Mouse (Mus musculus) left cerebral cortex, adult 2 months (tissue): ENCODE measurements at regions not wholly inside any gene's neighbourhood (a gene's known extent, or its start where the extent isn't known, plus 50 kb on each side); places are given as distances from the start of the nearest gene placed in this dataset.
"Not testable (repeated sequence)": the region's sequence is repeated elsewhere in the genome, so short reads cannot be mapped to it uniquely, and the experiment has no call there.

ENCODE experiments used
- DNase-seq, 2 experiments: peaks; one replicate each; pipeline ENCODE4 v3.0.0; 2021 to 2022; ENCODE audit warnings: low spot score in 2 of 2, mixed read lengths in 1 of 2; ENCODE audit errors: extremely low spot score in 1 of 2
- H3K27ac ChIP-seq: fragments of 200-600 bp; 2 replicates; pipeline ENCODE4 v1.8.1; 2022
- H3K4me3 ChIP-seq: fragments of 200-600 bp; 2 replicates; pipeline ENCODE4 v1.8.1; 2022
- CTCF ChIP-seq: fragments of 200-600 bp; IDR thresholded peaks from 2 replicates; pipeline ENCODE4 v1.8.1; 2022; ENCODE audit warnings: antibody characterized with exemption, mild to moderate bottlenecking, moderate library complexity
- intact Hi-C: fragments of 180-260 bp; cut with DNase I; formaldehyde crosslinking; loops from one replicate; pipeline ENCODE4 v1.15.1; 2025

DNA sequence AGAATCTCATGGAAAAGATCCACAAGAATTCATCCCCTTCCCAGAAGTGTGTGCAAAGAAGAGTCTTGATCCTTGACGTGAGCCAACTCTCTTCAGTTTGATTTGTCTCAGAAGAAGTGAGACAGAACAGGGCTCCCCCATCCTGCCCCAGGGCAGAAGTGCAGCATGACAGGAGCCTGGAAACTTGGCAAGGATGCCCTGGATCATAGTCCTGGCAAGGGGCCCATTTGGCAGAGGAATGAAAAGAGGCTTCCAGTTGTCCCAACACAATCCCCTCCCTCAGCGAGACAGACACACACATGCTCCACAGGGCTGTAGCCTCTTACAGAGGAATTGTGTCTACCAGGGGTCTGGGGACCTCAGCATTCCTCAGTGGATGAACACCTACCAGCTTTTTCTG is 102.7 kb downstream of the Ptpn20 start:
- intact Hi-C loops: no loop called here
- Histone ChIP-seq H3K27ac (no peak overlapping the region), H3K4me3 (no peak overlapping the region)
- TF ChIP-seq CTCF: no peak; the same call in 1 of the 2 replicates
- DNase-seq: peak in 1 of 2 experiments; percentile 18

DNA sequence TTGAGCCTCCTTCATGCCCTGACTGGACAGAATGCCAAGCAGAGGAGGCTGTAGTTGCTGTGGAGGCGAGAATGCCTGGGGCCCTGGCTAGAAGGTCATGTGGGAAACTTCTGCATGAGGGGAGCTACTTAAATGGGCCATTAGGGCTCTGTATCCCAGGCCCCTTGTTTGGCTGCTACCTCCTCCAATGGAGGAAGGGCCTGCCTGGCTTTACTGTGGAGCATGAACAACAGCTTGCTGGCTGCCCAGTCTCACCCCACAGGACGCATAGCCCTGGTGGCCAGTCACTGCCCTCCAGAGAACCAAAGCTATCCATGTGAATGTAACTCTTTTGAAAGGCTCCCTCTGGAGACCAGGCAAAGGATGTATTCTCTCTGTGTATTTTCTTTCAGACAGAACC is 105.2 kb downstream of the Ptpn20 start:
- H3K4me3 ChIP-seq: no peak overlapping the region
- DNase-seq: no peak
- TF ChIP-seq CTCF: no peak
- no peak overlapping the region for H3K27ac ChIP-seq
- intact Hi-C loops: loop anchor here (2.0 kb wide), 1 partner anchor 241 kb away; no protein-coding TSS in a partner anchor

DNA sequence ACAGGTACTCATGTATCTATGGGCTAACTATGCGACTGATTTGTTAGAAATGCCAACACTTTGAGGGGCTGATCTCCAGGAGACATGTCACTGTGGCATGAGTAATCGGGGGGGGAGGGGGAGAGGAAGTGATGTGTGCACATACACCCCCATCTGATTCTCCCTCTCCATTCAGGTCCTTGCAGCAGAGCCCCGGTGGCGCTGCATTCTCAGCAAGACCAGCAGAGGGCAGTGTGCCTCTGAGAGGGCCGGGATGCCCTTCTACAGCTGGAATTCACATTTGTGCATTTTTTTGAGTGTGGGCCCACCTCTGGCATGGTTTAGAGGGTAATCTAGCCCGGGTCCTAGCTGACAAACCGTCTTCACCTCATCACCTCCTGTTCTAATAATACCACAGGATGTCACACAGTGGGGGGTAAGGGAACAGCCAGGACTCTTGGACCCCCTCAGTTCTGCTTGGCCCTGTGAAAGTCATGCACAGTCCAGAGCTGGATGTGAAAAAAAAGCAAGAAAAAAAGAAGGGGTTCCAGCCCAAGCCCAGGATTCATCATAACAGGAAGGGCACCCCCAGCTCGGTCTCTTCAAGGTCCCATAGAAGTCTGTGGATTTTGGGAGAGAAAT is 106.5 kb downstream of the Ptpn20 start:
- intact Hi-C loops: loop anchor here (2.0 to 5.0 kb wide), 2 partner anchors 217 to 239 kb away; no protein-coding TSS in a partner anchor
- DNase-seq: peak; percentile 74 to 88
- TF ChIP-seq CTCF: peak; percentile 95
- no peak overlapping the region for H3K27ac ChIP-seq
- H3K4me3 ChIP-seq: no peak overlapping the region

DNA sequence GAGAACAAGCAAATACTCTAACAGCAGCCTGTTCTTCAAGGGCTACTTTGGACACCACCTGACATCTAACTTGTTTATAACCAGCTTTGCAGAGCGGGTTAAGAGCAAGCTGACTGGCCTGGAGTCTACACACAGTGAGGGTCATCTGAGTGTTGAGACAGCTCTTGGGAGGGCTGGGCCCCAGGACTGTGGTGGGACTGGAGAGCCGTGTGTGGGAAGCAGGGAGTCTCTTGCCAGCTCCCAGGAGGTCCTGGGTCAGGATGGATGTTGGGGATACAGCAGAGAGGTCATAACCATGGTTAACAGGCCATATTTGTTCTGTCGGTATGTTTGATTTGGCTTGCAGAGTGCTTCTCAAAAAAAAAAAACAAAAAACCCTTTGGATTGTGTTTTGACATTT is 107.8 kb downstream of the Ptpn20 start:
- Histone ChIP-seq H3K4me3 (no peak overlapping the region), H3K27ac (no peak overlapping the region)
- intact Hi-C loops: loop anchor here (5.0 kb wide), 1 partner anchor 215 kb away; no protein-coding TSS in a partner anchor
- DNase-seq: no peak
- TF ChIP-seq CTCF: no peak

DNA sequence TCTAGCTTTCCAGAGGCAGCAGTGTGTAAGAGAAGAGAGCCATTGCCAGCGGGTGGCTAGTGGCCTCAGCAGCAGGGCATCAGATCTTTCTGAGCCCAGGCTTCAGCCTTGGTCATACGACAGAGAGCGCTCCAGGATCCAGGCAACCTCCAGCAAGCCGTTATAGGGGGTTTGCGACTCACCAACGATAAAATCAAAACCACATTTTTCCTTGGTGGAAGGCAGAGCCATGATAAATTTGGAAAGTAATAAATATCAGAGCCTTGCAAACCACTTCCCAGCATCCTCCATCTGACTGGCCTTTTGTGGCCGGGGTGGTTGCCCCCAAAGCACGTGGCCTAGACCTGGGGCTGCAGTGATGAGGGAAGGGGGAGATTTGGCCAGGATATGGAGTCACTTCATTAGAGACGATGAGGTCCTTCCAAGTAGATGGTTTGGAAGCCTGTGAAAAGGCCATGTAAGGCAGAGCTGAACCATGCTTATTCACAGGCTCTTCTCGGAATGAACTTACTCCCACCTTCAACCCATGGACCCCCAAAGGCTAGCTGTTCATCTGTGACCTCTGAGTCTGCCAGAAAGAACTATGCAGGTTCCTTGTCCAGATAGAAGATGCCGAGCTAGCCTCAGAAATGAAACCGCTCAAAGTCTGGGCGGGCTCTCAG is 110.9 kb downstream of the Ptpn20 start:
- no peak for TF ChIP-seq CTCF
- H3K4me3 ChIP-seq: no peak overlapping the region
- DNase-seq: no peak
- intact Hi-C loops: loop anchor here (5.0 kb wide), 1 partner anchor 212 kb away; no protein-coding TSS in a partner anchor
- no peak overlapping the region for H3K27ac ChIP-seq

DNA sequence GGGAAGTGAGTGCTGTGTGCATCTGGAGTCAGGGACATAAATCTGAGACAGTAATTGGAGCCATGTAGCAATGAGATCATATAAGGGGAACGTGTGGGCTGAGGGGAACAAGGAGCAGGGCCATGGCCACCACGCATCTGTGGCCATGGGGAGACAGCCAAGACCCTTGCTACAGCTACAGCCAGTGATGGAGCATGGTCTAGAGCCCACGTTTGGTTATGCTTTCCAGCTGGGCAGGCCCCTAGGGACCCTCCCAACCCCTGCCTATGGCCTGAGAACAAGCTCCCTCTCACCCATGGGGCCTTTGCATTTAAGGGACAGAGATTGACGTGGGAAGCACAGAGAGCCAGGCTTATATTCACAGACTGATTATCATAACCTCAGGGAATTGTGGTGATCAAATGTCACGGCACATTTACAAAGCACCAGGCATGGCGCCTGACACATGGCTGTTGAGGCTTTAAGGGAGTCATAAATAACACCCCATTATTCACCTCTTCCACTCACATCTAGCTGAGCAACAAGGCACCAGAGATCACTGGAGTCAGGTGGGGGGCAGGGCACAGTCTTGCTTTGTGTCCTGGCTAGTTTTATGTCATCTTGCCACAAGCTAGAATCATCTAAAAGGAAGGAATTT is 118.8 kb downstream of the Ptpn20 start:
- no peak overlapping the region for H3K27ac ChIP-seq
- TF ChIP-seq CTCF: no peak
- intact Hi-C loops: no loop called here
- DNase-seq: no peak
- no peak overlapping the region for H3K4me3 ChIP-seq

DNA sequence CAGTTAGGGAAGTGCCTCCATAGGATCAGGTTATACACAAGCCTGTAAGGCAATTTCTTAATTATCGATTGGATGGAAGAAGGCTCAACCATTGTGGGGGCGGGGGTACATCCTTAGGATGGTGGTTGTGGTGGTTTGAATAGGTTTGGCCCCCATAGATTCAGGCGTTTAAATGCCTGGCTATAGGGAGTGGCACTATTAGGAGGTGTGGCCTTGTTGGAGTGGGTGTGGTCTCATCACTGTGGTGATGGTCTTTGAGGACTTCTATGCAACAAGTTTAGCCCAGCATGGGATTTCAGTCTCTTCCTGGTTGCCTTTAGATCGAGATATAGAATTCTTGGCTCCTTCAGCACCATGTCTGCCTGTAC is 119.3 kb downstream of the Ptpn20 start:
- intact Hi-C loops: no loop called here
- TF ChIP-seq CTCF: no peak
- Histone ChIP-seq H3K27ac (no peak overlapping the region), H3K4me3 (no peak overlapping the region)
- no peak for DNase-seq

DNA sequence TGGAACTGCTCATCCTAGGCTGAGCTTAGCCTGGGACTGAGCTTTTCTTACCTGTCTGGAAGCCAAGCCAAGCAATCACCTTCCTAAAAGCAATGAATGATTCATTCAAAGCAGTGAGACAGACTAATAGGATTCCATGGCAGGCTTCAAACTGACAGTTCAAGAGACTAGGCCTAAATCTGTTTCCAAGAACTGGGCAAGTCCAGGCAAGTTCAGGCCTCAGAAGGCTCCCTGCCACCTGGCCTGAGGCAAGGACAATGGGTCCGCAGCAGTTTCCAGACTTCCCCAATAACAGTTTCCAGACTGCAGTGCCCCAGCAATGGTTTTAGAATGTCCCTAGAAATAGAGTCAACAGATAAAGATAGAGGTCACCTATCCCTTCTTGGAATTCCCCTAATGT is 123.5 kb downstream of the Ptpn20 start:
- Histone ChIP-seq H3K4me3 (no peak overlapping the region), H3K27ac (no peak overlapping the region)
- no peak for TF ChIP-seq CTCF
- no peak for DNase-seq
- intact Hi-C loops: no loop called here

DNA sequence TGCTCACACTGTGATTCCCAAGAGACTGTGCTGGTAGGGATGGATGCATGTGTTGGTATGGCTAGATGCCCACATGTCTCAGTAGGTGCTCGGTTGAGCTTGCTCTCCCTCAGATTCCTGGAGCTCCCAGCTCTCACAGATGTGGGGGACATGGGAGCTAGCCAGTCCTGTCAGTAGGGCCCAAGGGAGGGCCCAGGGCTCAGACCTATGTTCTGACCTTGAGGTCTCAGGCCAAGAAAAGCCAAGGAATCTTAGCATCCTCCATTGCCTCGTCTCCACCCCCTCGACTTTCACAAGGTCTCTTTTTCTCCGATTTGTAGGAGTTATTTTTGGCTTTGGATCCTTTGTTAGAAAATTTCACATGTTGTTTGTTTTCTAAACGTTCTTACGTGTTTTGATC is 130.6 kb downstream of the Ptpn20 start:
- Histone ChIP-seq H3K27ac (no peak overlapping the region), H3K4me3 (no peak overlapping the region)
- no peak for DNase-seq
- TF ChIP-seq CTCF: no peak
- intact Hi-C loops: no loop called here

DNA sequence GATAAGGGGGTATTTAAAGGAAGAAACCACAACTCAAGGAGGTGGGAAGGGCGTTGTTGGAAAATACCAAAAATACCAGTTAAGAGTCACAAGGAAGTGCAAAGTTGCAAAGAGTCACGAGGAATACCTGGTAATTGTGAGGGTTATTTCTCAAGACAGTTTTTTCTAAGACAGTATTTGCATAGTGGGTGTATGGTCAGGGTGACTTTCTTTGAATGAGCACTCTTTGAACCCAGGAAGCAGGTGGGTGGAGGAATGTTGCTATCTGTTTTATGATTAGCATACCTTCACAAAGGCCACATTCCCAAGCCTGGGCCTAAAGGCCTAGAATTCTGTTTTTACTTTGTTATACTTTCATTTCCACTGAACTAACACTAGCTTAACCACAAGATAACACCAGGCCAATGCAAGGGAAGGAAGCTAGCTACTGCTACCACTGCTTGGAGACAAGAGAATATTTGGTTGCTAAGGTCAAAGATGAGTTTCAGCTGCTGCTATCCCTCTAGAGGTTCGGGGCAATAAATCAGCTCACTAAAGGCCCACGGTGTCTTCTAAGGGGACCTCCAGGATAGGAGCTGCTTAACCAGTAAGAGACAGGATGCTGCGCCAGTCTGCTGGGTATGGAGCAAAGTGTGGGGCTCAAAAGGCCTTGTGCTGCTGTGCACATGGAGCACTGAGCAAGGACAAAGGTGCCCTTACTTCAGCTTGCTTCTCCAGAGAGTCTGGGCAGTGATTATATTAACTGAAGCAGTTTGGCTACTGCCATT is 133.6 kb downstream of the Ptpn20 start:
- H3K4me3 ChIP-seq, DNase-seq, intact Hi-C loops, H3K27ac ChIP-seq: not testable (repeated sequence)

DNA sequence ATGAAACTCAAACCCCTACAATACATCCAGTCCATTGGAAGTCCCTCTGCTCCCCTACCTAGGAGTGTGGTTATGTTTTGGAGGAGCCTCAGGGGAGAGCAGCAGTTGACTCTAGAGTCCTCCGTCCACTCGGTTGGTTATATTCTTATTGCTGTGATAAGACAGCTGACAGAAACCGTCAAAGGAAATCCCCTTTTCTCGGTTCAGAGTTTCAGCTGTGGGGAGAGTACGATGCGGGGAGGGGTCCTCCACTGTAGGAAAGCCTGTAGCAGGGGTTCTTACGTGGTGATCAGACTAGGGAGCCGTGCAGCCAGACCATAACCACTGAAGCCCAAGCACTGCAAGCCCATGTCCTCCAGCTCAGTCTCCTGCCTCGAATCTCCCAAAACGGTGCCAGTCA is 137.5 kb downstream of the Ptpn20 start:
- intact Hi-C loops: no loop called here
- DNase-seq: no peak
- no peak overlapping the region for H3K27ac ChIP-seq
- TF ChIP-seq CTCF: no peak
- H3K4me3 ChIP-seq: no peak overlapping the region
